Mouse (Mus musculus) forebrain, postnatal 0 days (tissue): ENCODE results near the gene Tekt3. TPM values are rescaled to one million over a fixed set of nuclear protein-coding genes. Genes with fewer than 3 reads are reported as not detected.

Experiments
- ATAC-seq: fragments of 200-750 bp; cut with Nextera tagmentation; 2 replicates; pipeline ENCODE4 v1.8.0; 2017; ENCODE audit warnings: mild to moderate bottlenecking, moderate library complexity
- DNase-seq: peaks from one replicate; pipeline ENCODE4 v3.0.0-alpha.2; 2015
- H3K27ac ChIP-seq: fragments of 300-500 bp; sonication (generic); 2 replicates; pipeline ENCODE4 v1.5.1; 2014; ENCODE audit warnings: low read depth, mild to moderate bottlenecking, antibody characterized with exemption, low read length, moderate library complexity, mixed read lengths
- H3K27me3 ChIP-seq: fragments of 300-500 bp; sonication (generic); 2 replicates; pipeline ENCODE4 v1.6.1; 2014; ENCODE audit warnings: mild to moderate bottlenecking, low read length, mixed read lengths; ENCODE audit not compliant: insufficient read depth
- H3K36me3 ChIP-seq: fragments of 300-500 bp; sonication (generic); 2 replicates; pipeline ENCODE4 v1.6.1; 2014; ENCODE audit warnings: mild to moderate bottlenecking, moderate library complexity; ENCODE audit not compliant: insufficient read depth
- H3K4me1 ChIP-seq: fragments of 300-500 bp; sonication (generic); 2 replicates; pipeline ENCODE4 v1.6.1; 2014; ENCODE audit warnings: antibody characterized with exemption; ENCODE audit not compliant: insufficient read depth
- H3K4me2 ChIP-seq: fragments of 300-500 bp; sonication (generic); 2 replicates; pipeline ENCODE4 v1.6.1; 2014; ENCODE audit warnings: low read depth, mild to moderate bottlenecking, moderate library complexity
- H3K4me3 ChIP-seq: fragments of 300-500 bp; sonication (generic); 2 replicates; pipeline ENCODE4 v1.5.1; 2014; ENCODE audit warnings: low read depth, low read length, mixed read lengths
- H3K9ac ChIP-seq: fragments of 300-500 bp; sonication (generic); 2 replicates; pipeline ENCODE4 v1.6.1; 2014; ENCODE audit warnings: mild to moderate bottlenecking
- H3K9me3 ChIP-seq: fragments of 300-500 bp; sonication (generic); 2 replicates; pipeline ENCODE4 v1.6.1; 2016; ENCODE audit warnings: low read length
- CTCF ChIP-seq: sonication (generic); IDR thresholded peaks from 2 replicates; pipeline ENCODE4 v1.5.1; 2016; ENCODE audit warnings: antibody characterized with exemption, control low read depth, low read depth
- WGBS: fragments of 180-500 bp; shearing (Covaris S2); extraction: QIAGEN DNeasy Blood & Tissue Kit; methylation state at CpG from one replicate; pipeline ENCODE4 v1.1.7; 2014; 5-methylcytosine and 5-hydroxymethylcytosine counted together
- polyA plus RNA-seq: library from polyadenylated mRNA; unstranded; fragments of >200 nt; fragmentation: Nextera tagmentation; extraction: Ambion mirVana; gene quantifications from 2 replicates; pipeline ENCODE4 v1.2.1, GENCODE M21; 2015
- total RNA-seq: library from RNA; depleted of rRNA; stranded (reverse); fragments of >200 nt; gene quantifications from 2 replicates; pipeline ENCODE4 v1.2.3, GENCODE M21; 2014

Tekt3 gene
- total and polyA plus RNA-seq, 2 experiments from 2014 or later: 0.17 to 0.19 TPM

DNA sequence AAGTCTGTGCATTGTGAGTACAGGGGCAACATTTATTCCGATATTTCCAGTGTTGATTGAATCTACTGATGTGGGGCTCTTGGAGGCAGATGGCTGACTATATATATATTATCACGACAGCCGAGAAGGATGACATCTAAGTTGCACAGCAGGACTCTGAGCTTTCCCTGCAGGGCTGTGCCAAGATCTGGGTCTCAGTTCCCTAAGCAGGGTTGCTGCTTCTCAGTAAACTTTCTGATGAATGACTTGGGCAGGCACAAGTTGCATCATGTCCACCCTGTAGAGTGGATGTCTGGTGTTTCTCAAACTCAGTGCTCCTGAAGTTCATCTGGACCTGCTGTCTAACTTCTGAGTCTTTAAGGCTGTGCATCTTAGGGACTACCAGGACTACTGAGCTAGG lies 15.7 kb upstream of the Tekt3 start:
- Histone ChIP-seq H3K27ac (no peak overlapping the region), H3K9ac (no peak overlapping the region), H3K4me2 (no peak overlapping the region), H3K4me3 (no peak overlapping the region), H3K9me3 (no peaks in the 10 kb centered on the region), H3K4me1 (no peaks in the 10 kb centered on the region), H3K27me3 (no peaks in the 10 kb centered on the region), H3K36me3 (no peaks in the 10 kb centered on the region)
- ATAC-seq (no peak), DNase-seq (no peak)
- no peak for TF ChIP-seq CTCF
- 71% methylated on average over 3 of the region's 3 CpGs for WGBS

DNA sequence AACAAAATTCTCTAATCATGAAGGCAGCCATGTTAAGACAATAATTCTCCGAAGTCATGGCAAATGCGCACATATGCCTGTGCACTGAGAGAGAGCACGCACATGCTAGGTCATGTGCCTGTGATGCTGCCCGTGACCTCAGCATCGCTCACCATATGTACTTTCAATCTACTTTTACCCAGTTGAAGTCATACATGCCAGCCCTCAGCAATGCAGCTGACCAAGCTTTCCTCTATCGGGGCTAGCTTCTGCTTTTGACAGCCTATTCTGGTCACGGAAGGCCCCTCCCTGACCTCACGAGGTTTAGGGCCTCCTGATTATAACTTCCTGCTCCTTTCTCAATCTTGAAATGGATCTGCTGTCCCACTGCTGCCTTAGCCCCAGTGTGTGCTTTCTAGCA lies 15.1 kb upstream of the Tekt3 start:
- no peaks in the 10 kb centered on the region for H3K9me3 ChIP-seq
- TF ChIP-seq CTCF: no peak
- ATAC-seq: no peak
- H3K4me2 ChIP-seq: no peak overlapping the region
- H3K9ac ChIP-seq: no peak overlapping the region
- DNase-seq: no peak
- no peak overlapping the region for H3K27ac ChIP-seq
- no peaks in the 10 kb centered on the region for H3K4me1 ChIP-seq
- H3K4me3 ChIP-seq: no peak overlapping the region
- no peaks in the 10 kb centered on the region for H3K27me3 ChIP-seq
- WGBS: 91% methylated on average over 8 of the region's 8 CpGs
- H3K36me3 ChIP-seq: no peaks in the 10 kb centered on the region

DNA sequence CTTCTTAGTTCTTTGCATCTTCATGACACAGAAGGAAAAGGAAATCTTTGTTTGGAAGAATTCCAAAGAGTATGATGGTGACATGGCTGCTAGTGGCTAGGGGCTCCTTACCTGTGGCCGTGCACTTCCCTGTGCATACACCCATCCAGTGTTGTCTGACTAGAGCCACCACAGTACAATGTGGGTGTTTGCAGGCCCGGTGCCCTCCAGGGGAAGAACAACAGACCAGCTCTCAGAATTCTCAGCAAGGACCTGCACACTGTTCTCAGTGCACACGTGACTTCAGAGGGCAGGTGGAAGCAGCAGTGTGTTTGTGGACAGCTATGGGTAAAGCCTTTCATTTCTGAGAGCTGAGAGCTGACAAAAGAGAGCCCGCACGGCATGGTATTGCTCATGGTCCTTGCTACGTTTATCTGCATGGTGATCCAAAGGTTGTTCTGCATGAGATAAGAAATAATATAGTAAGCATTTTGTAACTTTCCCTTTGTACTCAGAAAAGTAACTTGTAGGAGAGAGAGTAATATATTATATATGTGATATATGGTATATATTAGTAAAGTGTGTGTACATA lies 11.0 kb upstream of the Tekt3 start:
- no peak for DNase-seq
- no peak for TF ChIP-seq CTCF
- Histone ChIP-seq H3K4me2 (no peak overlapping the region), H3K4me1 (no peaks in the 10 kb centered on the region), H3K9ac (no peak overlapping the region), H3K4me3 (no peak overlapping the region), H3K36me3 (no peaks in the 10 kb centered on the region), H3K27ac (no peak overlapping the region), H3K27me3 (no peaks in the 10 kb centered on the region), H3K9me3 (no peaks in the 10 kb centered on the region)
- 88% methylated on average over 6 of the region's 6 CpGs for WGBS
- ATAC-seq: no peak

DNA sequence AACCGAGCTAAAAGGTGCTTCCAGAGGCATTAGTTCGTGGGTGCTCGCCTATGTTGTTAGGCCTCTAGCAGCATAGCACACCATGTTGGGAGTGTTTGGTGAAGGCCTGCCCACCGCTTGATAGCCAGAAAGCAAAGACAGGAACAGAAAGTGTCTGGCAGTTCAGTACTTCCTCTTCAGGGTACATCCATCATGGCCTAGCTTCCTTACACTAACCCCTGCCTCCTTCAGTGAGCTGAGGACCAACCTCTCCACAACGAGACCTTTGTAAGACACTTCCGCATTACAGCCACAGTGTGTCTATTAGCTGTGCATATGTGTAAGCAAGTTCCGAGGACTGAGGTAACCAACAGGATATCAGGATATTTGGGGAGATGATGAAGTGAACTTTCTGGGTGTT lies 10.4 kb upstream of the Tekt3 start:
- Histone ChIP-seq H3K27me3 (no peaks in the 10 kb centered on the region), H3K9ac (no peak overlapping the region), H3K36me3 (no peaks in the 10 kb centered on the region), H3K27ac (no peak overlapping the region), H3K4me3 (no peak overlapping the region), H3K4me2 (no peak overlapping the region), H3K9me3 (no peaks in the 10 kb centered on the region), H3K4me1 (no peaks in the 10 kb centered on the region)
- DNase-seq: no peak
- TF ChIP-seq CTCF: no peak
- 94% methylated on average over 7 of the region's 7 CpGs for WGBS
- no peak for ATAC-seq

DNA sequence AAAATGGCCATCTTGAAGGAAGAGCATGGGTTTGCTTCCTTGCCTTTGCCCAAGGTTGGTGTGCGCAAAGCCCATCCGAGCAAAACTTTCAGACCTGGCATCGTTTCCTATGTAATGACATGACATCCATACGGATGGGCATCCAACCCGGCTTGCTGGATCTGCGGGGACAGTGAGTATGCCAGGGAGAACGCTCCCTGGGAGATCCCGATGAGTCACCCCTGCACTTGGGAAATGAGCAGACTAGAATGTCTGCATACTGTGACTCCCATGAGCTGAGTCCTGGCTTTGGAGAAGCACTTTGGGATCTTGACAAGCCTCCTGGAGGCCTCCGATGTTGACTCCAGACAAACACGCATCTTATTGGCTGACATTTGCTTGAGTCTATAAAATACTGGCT lies 9.5 kb upstream of the Tekt3 start:
- no peaks in the 10 kb centered on the region for H3K36me3 ChIP-seq
- 97% methylated on average over 10 of the region's 10 CpGs for WGBS
- no peak overlapping the region for H3K4me3 ChIP-seq
- no peak overlapping the region for H3K4me2 ChIP-seq
- H3K9ac ChIP-seq: no peak overlapping the region
- H3K4me1 ChIP-seq: no peaks in the 10 kb centered on the region
- H3K9me3 ChIP-seq: no peaks in the 10 kb centered on the region
- ATAC-seq (no peak), DNase-seq (no peak)
- H3K27me3 ChIP-seq: no peaks in the 10 kb centered on the region
- H3K27ac ChIP-seq: no peak overlapping the region
- no peak for TF ChIP-seq CTCF

DNA sequence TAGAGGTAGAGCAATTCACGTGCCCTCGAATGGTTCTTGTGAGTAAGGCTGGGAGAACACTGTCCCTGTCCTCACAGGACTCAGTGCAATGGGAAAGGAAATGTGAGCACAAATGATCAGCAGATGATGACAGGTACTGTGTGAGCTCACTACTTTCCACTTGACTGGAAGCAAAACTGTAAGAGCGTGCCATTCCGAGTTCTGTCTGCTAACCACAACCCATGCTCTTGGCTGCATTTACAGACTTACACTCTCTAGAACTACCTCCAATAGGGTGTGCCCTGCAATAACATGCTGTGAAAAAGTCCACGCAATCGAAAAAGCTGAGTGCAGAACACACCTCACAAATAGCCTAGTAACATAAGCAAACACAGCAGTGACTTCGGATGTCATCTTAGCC lies 5.9 kb upstream of the Tekt3 start:
- no peak for DNase-seq

DNA sequence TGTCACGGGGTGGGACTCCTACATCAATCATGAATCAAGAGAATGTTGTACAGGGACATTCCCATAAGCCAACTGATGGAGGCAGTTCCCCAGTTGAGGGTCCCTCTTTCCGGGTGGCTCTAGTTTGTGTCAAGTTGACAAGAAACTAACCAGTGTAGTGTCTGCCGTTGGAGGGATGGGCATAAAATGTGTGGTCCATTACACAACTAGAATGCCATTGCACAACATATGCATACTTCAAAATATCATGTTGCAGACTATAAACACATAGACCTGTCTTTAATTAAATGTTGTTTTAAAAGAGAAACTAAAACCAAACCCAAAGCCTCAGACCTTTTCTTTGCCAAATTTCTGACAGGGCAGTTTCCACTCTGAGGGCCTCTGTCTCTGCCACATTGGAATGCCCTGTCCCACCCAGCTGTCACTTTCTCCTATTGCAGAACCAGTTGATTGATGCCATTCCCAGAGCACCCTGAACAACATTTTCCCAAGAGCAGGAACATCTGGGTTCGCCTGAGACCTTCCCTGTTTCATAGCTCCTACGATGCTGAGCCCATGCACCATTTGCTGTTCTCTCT lies 3.0 kb upstream of the Tekt3 start:
- no peak for TF ChIP-seq CTCF
- Histone ChIP-seq H3K27ac (no peak overlapping the region), H3K4me3 (no peak overlapping the region), H3K9me3 (no peaks in the 10 kb centered on the region), H3K9ac (no peak overlapping the region), H3K27me3 (no peaks in the 10 kb centered on the region; the same call in 1 of the 2 replicates), H3K4me2 (no peak overlapping the region), H3K4me1 (no peaks in the 10 kb centered on the region), H3K36me3 (no peaks in the 10 kb centered on the region)
- 77% methylated on average over 5 of the region's 5 CpGs for WGBS
- DNase-seq: no peak
- ATAC-seq: no peak

More for the DNA sequence above, 5.9 kb upstream of the Tekt3 start:
- no peak overlapping the region for H3K27ac ChIP-seq
- TF ChIP-seq CTCF: no peak
- no peaks in the 10 kb centered on the region; the same call in 1 of the 2 replicates for H3K27me3 ChIP-seq
- H3K9me3 ChIP-seq: no peaks in the 10 kb centered on the region
- 88% methylated on average over 7 of the region's 7 CpGs for WGBS
- H3K4me3 ChIP-seq: no peak overlapping the region
- H3K4me2 ChIP-seq: no peak overlapping the region
- no peaks in the 10 kb centered on the region for H3K4me1 ChIP-seq
- no peak overlapping the region for H3K9ac ChIP-seq
- no peaks in the 10 kb centered on the region for H3K36me3 ChIP-seq
- ATAC-seq: no peak
